Mouse (Mus musculus) fibroblast of lung, adult 2 months (primary cell): ENCODE results near the gene Pqbp1.
A peak's percentile ranks its signal among the peaks of the same experiment; 100 is the strongest.
"Not testable (repeated sequence)": the region's sequence is repeated elsewhere in the genome, so short reads cannot be mapped to it uniquely, and the experiment has no call there.

Experiments used
- DNase-seq: peaks from one replicate; pipeline ENCODE4 v3.0.0-alpha.2; 2011; ENCODE audit warnings: low read depth

Gene Pqbp1

DNA sequence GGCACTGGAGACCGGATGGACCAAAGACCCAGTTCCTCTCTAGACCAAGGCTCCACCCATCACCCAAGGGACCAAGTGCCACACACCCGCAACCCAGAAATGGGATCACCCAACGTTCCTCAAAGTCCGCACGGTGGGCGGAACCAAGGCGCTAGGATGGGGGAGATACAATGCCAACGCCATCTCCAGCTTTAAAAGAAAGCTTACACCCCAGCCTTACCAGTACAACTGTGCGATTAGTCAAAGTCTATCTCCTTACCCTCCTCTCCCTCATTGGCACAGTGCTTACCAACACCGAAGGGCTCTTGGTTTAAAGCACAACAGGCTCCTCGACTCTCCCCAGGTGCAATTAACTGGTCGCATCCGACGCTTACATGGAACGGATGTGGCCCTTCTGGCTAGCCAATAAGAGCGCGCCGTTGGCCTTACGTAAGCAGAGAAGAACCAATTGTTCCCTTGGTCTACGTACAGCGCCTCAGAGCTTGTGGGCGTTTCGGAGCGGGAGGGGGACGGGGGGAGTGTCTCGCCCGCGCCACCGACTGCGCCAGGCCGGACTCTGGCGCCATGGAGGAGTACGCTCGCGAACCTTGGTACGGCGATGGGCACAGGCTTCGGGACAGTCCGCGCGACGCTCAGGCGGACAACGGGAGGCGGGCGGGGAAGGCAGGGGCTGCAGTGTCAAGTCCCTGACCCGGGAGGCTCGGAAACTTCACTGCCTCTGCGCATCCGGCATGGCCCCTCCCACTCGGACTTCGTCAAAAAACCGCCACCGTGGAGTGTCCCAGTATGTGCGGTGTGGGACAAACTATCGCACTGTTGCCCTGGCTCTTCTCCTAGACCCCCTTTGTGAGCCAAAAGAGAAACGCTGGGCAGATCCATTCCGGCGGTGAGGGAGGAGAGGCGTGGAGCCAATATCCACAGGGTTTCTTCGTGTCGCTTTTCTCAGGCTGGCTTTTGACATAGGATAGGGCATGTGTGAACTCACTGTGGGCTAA, at the start of gene Pqbp1, which contains the start of gene Timm17b:
TSS of gene Pqbp1 (minus strand) at position 390 of the 995 bp plus-strand sequence.
TSS of gene Timm17b (plus strand) at position 478 of the 995 bp plus-strand sequence.
- peak; percentile 76 for DNase-seq

GRCm38 (mm10) chrX:7947900-7948492, 48.9 kb upstream of the Pqbp1 start:
- DNase-seq, result peak; percentile 90

DNA sequence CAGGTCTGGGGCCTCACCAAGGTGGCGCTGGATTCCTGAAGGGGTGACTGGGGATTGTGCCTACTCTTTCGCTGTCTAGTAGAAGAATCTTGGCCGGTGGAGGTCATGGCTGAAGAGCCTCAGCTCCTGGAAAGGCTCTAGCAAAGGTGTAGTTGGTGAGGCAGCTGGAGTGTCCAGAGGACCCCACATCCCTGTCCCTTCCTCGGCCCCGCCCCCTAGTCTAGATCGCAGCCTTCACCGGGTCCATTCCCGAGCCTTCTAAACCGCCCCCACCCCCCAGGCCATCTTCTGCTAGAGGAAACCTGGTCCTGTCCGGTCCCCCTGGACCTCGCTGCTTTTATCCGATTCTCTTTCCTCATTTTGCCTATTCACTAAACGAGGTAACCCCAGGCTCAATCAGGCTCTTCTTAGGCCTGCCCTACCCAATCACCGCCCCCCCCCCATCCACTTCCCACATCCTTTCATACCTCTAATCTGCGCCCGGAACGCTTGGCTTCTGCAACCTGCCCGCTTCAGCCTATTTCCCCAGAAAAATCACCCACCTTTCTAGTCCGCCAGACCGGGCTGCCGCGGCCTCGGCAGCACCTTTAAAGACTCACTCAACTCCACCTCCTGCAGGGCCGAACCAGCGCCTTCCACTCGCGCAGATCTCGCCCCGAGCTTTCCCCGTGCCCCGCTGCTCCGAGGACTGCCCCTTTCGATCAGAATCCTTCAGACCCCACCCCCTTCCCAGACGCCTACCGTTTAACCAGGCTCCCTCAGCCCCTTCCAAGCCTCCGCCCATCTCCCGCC, 48.2 kb upstream of the Pqbp1 start, which contains the start of gene Hdac6:
TSS of gene Hdac6 (minus strand) at position 782 of the 792 bp plus-strand sequence.
- DNase-seq, result no peak

GRCm38 (mm10) chrX:7945618-7946017, 46.5 kb upstream of the Pqbp1 start:
- no peak for DNase-seq

DNA sequence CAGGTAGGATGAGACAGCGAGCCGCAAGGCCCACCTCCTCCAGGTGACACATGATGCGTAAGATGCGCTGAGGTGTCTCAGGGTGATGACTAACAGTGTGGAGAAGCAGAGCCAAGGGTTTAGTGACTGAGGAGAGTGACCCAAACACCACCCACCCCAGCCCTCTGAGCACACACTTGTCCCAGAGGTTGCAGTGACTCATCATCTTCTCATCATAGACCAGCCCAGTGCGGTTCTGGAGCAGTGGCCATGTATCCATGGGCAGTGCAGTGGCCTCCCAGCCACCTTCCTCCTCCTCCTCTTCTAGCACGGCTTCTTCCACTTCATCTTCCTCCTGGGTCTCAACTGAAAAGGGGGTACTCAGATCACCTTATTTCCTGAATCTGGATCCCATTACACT, 38.6 kb upstream of the Pqbp1 start:
- no peak for DNase-seq

DNA sequence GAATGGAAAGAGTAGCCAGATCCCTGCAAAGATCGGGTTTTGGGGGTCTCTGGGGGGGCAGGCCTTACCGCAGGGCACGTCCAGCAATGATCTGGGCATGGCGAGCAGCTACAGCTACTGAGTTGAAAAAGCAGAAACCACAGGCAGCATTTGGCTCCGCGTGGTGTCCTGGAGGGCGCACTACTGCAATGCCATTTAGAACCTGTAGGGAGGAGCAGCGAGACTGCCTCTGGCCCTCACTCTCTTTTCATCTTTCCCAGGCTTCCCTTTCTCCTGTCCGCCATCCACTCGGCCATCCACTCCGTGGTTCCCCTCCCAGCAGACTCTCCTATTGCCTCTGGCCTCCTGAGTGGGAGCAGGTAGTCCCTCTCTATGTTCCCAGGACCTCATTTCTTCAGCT, 37.8 kb upstream of the Pqbp1 start:
- DNase-seq, result no peak

DNA sequence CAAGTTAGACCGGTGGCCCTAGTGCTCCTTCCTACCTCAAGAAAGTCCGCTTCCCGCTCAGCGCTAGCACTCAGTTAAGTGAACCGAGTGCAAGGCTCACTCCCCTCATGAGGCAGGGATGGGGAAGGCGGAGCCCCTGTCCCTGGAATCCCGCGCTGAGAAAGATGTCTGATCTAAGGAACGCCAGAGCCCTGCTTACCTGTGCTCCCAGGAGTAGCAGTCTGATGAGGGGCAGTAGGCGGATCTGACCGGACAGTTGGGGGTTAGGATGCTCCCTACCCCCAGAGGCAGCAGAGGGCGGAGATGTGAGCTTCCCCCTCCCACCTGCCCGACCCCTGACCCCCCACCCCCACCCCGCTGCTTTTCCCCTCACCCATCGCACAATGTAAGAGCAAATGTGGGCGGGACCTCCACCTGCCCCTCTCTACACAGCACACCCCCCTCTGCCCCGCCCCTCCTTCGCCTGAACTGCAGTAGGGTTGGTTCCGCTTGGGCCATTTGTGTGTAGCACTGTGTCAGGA, 29.3 kb upstream of the Pqbp1 start, which contains the start of gene Eras:
TSS of gene Eras (minus strand) at position 338 of the 521 bp plus-strand sequence.
- DNase-seq, result no peak

DNA sequence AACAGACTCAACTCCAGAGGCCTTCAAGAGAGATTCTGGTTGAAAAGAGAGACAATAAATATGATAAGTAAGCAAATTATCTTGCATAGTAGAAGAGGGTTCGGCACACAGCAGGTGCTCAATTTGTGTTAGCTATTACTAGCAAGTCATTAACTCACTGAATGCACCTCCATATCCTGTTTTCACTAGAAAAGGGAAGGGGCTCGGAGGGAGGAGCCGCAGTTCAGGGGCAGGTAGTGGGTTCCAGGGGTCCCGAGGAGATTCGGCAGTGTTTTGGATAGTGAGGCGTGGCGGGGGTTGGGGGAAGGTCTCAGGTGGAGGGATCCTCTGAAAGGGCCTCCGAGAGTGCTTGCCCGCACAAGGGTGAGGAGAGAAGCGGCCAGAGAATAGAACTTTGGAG, 28.0 kb upstream of the Pqbp1 start:
- DNase-seq, result no peak

- no peak for DNase-seq
Observed at GRCm38 (mm10) chrX:7926266-7926665, 27.2 kb upstream of the Pqbp1 start.

- no peak for DNase-seq
Observed at GRCm38 (mm10) chrX:7922032-7922431, 23.0 kb upstream of the Pqbp1 start.

DNA sequence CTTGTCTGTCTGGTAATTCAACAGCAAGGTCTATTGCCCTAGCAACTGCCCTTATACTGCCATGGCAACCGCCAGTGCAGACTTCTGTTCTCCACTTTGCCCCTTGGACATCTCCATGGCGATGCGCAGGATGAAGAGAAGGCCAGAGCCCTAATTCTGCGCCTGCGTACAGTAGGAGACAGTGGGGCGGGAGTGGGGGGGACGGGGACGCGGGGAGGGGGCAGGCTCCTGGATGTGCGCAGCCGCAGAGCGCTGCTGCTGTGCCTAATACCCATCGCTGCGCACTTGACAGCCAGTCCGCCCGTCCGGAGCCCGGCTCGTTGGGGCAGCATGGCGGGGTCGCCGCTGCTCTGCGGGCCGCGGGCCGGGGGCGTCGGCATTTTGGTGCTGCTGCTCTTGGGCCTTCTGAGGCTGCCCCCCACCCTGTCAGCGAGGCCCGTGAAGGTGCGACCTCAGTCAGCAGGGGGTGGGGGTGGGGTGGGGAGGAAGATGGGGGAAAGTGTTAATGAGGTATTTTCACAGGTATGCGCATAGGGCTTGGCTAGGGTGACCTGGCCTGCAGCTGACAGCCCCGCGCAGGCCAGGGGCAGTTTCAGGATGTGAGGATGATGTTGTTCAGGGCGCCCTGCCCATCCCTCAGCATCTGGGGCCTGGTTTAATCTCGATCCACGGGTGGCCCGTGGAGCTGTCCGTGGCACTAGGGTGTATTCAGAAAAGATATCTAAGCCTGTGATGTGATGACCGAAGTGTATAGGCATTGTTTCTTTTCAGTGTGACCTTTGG, 20.7 kb upstream of the Pqbp1 start, which contains the start of gene Pcsk1n:
TSS of gene Pcsk1n (plus strand) at position 222 of the 783 bp plus-strand sequence.
- no peak for DNase-seq

DNA sequence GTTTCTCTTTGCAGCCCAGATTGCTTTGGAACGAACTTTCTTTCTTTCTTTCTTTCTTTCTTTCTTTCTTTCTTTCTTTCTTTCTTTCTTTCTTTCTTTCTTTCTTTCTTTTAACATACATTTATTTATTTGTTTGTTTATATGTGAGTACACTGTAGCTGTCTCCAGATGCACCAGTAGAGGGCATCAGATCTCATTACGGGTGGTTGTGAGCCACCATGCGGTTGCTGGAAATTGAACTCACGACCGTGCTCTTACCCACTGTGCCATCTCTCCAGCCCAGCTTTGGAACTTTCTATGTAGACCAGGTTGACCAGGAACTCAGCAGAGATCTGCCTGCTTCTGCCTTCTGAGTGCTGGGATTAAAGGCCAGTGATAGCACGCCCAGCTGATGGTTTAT, 18.9 kb upstream of the Pqbp1 start:
- DNase-seq, result not testable (repeated sequence)

DNA sequence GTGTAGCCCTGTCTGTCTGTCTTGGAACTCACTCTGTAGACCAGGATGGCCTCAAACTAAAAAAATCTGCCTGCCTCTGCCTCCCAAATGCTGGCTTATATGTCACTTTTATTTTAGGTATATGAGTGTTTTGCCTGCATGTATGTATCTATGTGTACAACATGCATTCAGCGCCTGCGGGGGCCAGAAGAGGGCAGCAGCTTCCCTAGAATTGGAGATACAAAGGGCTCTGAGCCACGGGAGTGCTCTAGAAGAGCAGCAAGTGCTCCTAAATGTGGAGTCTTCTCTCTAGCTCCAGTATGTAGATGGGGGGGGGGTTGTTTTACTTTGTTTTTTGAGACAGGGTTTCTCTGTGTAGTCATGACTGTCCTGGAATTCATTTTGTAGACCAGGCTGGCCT, 16.6 kb upstream of the Pqbp1 start:
- DNase-seq, result not testable (repeated sequence)

DNA sequence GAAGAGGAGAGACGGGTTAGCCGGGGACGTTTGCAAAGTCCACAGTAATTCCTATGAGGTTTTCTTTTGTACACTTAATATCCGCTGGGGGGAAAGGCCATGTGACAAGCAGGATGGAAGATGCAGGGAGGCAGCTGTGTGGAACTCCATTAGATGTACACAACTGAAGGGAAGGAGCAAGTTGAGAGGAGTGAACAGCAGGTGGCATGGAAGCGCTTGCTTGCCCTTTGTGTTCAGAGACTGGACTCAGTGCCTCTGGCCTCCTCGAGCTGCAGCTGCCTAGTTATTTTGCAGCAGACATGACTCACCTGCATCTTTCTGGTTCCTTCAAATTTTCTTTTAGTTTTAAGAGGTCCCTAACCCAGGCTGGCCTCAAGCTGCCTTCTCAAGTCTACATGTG, 11.4 kb upstream of the Pqbp1 start:
- no peak for DNase-seq

DNA sequence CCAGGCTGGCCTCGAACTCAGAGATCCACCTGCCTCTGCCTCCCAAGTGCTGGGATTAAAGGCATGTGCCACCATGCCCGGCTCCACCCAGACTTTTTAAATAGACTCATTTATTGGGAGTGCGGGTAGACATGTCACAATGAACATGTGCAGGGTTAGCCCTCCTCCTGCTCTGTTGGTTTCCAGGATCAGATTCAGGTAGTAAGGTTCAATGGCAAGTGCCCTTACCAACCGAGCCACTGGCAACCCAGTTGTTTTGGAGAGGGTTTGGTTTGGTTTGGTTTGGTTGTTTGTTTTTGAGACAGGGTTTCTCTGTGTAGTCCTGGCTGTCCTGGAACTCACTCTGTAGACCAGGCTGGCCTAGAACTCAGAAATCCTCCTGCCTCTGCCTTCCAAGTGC, 10.2 kb upstream of the Pqbp1 start, which contains the start of gene Gm10490:
TSS of gene Gm10490 (plus strand) at position 301 of the 400 bp plus-strand sequence.
- DNase-seq, result not testable (repeated sequence)

DNA sequence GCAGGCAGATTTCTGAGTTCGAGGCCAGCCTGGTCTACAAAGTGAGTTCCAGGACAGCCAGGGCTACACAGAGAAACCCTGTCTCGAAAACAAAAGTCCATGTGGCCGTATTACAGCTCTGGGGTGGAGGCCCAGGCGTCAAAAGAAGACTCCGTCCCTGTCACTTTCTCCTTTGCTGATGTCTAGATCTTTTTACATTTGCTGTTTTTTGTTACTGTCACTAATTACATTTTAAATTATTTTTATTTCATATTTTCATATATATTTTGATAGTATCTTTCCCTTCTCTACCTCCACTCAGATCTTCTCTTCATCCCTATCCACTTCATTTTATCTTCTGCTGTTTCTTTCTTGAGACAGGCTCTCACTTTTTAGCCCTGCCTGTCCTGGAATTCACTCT, 8.7 kb upstream of the Pqbp1 start, which contains the start of gene Gm10491:
TSS of gene Gm10491 (minus strand) at position 101 of the 400 bp plus-strand sequence.
- no peak for DNase-seq

GRCm38 (mm10) chrX:7904441-7904840, 5.4 kb upstream of the Pqbp1 start:
- no peak for DNase-seq

DNA sequence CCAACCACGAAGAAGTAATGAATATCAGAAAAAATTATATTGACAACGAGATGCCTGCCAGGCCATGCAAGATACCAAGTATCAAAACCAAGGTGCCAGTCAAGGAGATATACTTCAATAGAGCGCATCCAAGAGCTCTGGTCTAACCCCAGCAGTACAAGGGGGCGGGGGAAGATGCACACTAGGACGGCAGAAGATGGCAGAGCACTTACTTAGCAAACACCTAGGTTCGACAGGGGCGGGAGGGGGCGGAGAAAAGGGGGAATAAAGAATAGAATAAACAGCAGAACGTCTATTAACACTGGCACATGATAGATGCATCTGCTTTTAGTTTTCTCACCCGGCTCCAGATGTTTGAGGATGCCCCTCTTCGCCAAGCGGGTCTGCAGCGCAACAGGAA, 858 bp downstream of the Pqbp1 start:
- no peak for DNase-seq

DNA sequence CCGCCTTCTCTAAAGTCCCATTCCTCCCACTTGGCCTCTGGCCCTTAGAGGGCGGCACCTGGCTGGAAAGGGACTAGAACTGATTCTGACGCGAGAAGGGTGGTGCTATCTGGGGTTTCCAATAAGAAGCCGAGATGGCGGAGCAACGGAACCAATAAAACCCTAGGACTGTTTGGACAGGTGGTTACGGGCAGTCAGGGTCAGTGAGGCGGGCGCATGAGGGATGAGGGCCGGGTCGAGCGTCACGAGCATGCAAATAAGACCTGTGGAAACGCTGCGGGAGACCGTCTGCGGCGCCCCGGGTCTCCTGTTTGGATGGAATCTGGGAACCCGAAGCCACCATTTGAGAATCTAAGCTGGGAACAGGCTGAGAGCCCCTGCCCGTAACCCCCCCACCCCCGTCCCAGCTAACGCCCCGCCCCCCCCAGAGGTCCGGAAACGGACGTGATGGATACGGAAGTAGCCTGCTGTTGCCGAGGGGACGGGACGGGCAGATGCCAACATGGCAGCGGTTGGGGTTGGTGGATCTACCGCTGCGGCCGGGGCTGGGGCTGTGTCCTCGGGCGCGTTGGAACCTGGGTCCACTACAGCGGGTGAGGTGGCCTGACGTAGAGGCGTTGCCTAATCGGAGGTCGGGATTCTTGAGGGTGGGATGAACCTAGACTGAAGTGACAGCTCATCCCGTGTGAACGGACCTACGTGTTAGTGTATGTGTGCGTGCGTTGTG, 15.1 kb downstream of the Pqbp1 start, which contains the start of gene Slc35a2:
TSS of gene Slc35a2 (plus strand) at position 188 of the 727 bp plus-strand sequence.
- peak; percentile 77 for DNase-seq

- peak; percentile 45 for DNase-seq
Observed at GRCm38 (mm10) chrX:7879819-7880218, 19.2 kb downstream of the Pqbp1 start.
